Mouse (Mus musculus) heart, postnatal 25 days (tissue): ENCODE data around the gene Slc45a1. TPM values are rescaled to one million over a fixed set of nuclear protein-coding genes. Genes with fewer than 3 reads are reported as not detected.
A peak's percentile ranks its signal among the peaks of the same experiment; 100 is the strongest.

Source experiments
- DNase-seq: peaks from one replicate; pipeline ENCODE4 v3.0.0; 2022; ENCODE audit warnings: low spot score
- intact Hi-C: fragments of 180-260 bp; cut with DNase I; formaldehyde crosslinking; loops from one replicate; pipeline ENCODE4 v1.15.1; 2025
- total RNA-seq, 2 experiments: library from RNA; stranded (reverse); gene quantifications; 2 replicates each; pipeline ENCODE4 v1.2.3; 2021

The Slc45a1 gene
- total RNA-seq: not detected

DNA sequence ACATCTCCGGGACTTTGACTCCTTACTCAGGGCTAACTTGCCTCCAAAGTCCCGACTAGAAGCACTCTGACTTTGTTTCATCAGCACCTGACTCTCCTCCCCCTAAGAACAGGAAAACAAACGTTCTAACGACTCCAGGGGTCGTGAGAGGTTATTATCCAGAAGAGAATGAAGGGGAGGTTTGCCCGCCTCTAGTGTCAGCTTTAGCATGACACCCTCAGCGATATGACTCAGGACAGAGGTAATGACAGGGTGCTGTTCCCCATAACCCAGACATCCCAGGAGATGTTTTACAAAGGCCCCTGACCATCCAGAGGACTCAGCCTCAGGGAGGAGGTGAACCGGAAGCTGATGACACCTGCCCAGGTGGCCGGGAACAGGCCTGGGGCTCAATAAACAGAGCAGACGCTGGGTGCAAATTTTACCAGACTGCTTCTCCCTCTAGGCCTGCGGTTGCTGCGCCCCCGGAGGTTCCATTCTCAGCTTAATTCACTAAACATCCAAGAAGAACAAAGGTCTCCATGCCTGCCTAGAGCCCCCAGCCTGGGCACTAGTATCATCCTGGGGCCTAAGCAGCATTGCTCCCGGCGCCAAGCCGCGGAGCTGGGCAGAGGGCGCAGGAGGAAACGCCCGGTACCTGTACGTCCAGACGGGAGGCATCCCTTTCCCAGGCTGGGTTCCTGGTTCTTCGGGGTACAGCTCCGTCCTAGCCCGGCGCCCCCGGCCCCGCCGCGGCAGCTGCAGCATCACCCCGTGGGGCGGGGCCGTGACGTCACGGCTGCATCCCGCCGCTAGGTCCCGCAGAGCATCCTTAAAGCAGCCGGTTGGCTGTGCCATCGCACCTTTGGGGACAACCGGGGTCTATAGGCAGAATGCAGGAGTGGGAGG is at the start of gene Slc45a1:
TSS of gene Slc45a1 (minus strand) at position 785 of the 888 bp plus-strand sequence.
- intact Hi-C loops: no loop called here
- no peak for DNase-seq

DNA sequence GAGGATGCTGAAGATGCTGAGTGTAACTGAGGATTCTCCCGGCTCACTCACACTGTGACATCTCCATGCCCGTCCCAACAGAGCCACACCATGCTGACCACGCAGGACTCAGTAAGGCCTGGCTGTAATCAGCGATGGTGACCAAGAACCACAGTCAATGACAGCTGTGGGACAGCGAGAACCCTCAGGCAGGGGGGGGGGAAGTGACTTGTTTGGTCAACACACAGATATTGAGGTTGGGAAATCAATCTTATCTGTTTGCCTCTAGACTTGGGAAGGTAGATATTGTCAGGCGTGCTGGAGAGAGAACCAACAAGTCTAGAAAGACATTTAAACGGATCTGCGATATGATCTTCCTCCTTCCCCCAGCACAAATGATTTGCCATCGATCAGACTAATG is 48.9 kb upstream of the Slc45a1 start:
- DNase-seq: no peak
- intact Hi-C loops: no loop called here

DNA sequence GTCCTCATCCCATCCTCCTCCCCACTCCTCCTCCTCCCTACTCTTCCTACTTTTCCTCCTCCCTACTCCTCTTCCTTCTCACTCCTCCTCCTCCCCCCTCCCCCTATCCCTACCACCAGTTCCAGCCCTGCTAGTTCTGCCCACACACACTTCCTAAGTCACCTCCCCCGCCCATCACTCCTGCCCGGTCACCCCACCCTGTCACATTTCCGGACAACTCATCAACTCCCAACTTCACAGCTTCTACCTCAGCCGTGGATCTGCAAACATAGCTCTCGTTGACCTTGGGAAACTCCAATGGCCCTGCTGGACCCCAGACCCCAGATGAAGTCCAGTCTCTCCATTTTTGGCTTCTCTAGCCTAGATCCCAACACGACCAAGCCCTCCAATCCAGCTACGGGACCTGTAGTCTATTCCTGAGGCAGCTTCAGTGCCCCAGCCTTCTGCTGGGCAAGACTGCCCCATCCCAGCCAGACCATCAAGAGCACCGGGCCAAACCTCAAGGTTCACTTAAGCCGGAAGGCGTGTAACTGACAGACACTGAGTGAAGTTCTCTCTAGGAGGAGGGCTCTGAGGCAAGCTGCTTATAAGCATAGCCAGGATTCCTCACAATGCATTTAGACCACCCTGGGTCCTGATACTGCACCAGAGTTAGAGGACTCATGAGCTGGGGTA is 42.6 kb upstream of the Slc45a1 start:
- DNase-seq: no peak
- intact Hi-C loops: loop anchor here (5.0 kb wide), 1 partner anchor 88 kb away; no protein-coding TSS in a partner anchor

DNA sequence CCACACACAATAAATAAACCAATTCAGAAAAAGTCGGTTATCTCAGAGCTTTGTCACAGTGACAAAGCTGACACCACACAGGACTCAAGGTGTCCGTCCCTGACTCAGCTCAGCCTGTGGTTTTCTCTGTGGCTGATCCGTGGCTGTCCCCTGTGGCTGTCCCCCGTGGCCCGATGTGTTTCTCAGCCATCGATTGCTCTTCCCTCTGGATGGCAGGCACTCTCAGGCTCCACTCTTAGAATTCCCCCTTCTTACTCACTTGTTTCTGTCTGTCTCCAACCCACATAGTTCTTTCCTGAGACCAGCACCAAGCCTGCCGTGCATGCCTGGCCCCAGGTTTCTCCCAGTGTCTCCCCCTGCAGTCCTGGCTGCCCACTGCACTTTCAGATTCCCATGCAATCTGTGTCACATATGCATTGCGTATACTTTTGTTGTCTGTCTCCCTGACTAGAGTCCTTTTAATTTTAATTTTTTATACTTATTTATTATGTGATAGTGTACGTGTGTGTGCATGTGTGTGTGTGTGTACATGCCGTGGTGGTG is 41.0 kb upstream of the Slc45a1 start:
- DNase-seq: no peak
- intact Hi-C loops: loop anchor here (1.0 to 5.0 kb wide), 2 partner anchors 32 to 89 kb away; no protein-coding TSS in a partner anchor

DNA sequence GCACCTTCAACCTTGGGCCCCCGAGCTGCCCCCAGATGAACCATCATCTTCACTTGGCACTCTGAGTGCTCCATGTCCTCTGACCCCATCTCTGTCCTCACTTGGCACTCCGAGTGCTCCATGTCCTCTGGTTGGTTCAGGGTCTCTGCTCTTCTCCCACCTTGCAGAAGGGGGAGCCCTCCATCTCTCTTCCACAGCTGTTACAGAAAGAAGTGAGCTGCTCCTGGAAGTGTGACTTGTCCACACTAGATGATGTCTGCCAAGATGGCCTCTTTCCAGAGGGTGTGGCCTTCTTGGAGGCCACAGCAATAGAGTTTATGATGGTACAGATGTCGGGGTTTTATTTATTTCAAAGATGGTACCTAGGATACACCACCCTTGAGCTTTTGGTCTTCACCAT is 38.8 kb upstream of the Slc45a1 start:
- peak; percentile 46 for DNase-seq
- intact Hi-C loops: loop anchor here (5.0 kb wide), 1 partner anchor 92 kb away; no protein-coding TSS in a partner anchor

DNA sequence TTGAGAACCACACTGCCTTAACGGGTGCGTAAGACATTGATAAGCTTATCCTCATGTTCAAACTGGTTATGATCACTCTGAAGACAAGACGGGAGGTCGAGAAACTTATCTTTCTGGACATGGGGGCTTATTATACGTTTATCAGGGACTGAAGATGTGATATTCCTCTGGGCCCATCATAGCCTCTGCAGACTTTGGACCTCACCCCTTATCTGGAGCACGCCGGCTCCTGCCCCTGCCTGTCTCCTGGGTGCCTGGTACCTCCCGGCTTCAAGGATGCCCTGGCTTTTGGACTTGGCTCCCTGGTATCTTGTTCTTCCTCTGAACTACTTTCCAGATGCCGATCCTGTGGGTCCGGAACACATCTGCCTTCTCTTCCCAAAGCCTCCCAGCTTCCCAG is 37.6 kb upstream of the Slc45a1 start:
- intact Hi-C loops: no loop called here
- DNase-seq: no peak

DNA sequence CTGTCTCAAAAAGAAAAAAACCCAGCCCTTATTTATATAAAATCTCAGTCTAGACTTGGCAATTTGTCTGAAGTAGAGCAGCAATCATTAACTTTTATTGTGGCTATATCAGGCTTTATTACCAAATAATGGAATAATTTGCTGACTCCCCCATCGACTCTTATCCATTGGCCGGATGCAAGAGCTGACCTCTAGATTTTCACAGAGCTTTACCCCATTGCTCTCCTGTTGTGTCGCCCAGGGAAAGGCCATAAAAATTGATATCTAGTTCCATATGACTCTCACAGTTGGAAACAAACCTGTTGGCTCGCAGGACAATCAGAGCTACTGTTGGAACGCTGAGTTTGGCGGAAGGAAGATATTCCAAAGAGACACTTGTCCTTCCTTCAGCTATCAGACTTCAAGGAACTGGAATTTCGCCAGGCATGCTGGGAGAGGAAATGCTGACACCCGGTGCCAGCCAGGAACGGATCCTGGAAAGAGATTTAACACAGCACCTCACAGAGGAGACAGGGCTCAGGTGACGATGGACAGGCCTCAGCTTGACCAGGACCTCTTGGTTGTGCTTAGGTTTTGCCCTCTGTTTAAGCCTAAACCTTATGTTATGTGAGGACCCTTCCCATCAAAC is 35.3 kb upstream of the Slc45a1 start:
- DNase-seq: no peak
- intact Hi-C loops: no loop called here

DNA sequence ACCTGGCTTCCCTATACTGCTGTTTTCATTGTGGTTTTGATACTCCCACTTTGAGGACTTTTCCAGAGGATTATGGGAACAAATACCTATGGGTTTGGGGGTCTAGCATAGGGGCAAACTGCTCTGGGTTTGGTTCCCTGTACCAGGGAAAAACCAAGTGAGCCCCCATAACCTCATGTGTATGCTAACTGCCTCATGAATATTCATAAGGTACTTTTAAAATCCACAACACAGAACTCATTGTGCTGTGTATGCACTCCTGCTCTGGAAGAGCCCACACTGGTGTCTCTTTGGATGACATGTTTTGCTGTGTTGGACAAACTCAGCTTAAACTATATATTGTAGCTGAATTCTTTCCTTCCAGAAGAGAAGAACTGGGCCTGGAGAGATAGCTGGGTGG is 34.6 kb upstream of the Slc45a1 start:
- intact Hi-C loops: no loop called here
- DNase-seq: no peak

DNA sequence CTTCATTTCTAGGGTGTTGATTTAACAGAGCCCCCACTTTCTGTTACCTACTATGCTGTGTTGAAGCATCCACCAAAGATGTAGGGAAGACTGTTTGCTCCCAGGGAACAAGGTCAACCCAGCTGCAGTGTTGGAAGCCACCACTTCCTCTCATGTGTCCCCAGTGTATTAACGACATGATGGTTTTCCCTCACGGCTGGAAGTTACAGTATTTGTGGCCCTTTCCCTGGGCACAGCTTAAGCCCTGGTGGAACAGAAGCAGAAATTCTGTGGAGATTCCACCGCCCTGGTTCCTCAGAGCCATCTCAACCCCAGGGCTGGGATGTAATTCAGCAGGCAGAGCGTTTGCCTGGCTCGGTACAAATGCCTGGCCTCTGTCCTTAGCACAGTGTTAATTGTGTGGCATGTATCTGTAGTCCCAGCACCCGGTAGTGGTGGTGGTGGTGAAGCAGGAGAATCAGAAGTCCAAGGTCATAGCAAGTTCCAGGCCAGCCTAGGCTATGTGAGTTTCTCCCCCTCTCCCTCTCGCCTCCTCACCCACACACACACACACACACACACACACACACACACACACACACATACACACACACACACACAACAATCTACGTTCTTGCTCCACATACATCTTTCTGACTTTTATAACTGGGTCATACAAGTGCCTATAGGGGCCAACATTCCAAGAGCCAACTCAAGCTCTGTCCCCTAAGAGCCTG is 34.0 kb upstream of the Slc45a1 start:
- no peak for DNase-seq
- intact Hi-C loops: no loop called here

DNA sequence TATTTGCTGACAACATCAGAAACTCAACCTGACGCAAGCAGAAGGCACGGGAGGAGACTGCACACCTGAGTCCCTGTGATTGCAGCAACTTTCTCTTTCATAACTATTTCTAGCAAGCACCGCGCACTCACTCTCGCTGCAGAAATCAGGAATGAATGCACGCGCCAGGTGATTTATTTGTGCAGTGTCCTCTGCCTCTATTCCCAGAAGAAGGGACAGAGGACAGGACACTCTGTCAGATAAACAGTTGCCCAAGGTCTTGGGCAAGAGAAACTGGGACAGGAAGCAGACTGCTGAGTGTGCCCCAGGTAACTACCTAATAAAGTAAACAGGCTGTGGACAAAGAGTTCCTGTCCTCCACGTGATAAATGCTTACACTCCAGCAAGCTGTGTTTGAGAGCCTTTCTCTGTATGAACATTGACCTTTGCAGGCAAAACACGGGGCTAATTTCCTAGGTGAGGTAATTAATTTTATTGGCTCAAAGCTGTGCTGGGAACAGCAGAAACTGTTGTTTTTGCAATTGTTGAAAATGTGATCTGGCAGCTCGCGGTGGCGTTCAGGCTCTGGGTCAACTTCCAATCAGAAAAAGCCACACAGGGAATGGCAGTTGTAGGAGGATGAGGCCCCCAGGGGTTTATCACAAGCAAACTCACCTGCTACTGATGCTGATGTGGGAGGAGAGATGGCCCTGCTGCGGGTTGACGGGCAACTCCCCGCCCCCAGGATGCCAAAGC is 33.2 kb upstream of the Slc45a1 start:
- DNase-seq: no peak
- intact Hi-C loops: no loop called here

DNA sequence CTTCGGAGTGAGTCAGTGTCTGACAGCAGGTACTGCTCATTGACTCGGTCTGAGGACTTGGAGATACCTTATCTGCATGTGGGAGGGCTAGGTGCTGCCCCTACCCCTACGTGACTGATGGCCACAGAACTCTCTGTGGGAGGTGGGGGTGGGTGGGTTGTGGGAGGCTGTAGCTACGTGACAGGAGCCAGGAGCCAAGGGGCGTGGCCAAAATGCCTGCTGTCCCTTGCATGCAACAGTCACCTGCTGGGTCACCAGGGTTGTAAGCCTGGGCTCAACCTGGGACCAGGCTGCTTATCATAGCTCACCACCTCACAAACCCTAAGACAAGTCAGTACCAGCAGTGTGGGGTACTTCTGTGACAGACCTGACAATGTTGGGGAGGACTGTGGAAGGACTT is 28.4 kb upstream of the Slc45a1 start:
- DNase-seq: no peak
- intact Hi-C loops: no loop called here

DNA sequence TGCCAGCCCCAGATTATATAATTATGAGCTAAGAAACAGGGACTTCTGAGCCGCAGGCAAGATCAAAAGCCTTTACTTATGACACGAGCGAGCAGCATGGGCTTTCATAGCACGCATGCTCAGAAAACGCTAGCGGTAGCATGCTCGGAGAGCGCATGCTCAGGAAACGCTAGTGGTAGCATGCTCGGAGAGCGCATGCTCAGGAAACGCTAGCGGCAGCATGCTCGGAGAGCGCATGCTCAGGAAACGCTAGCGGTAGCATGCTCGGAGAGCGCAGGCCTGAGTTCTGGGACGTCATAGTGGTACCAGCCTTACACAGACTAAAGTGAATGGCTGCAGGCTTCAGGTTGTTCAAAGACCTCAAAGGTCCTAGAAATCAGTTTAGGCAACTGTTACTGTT is 26.8 kb upstream of the Slc45a1 start:
- intact Hi-C loops: no loop called here
- no peak for DNase-seq

DNA sequence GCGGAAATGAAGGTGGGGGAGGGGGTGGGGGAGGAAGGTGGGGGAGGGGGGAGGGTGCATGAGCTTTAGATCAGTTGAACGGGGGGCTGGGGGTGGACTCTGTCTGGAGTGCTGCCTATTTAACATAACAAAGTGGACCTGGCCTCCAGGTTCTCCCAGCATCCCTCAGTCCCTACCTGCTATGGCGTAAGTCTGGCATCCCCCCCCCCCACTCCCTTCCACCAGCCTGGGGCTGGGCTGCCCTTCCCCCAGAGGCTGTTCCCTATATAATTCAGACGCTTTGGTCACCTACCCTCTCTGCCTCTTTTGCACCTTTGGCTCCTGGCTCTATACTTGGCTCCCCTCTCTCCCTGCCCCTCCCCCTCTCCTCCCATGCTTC is 25.9 kb upstream of the Slc45a1 start:
- no peak for DNase-seq
- intact Hi-C loops: no loop called here

DNA sequence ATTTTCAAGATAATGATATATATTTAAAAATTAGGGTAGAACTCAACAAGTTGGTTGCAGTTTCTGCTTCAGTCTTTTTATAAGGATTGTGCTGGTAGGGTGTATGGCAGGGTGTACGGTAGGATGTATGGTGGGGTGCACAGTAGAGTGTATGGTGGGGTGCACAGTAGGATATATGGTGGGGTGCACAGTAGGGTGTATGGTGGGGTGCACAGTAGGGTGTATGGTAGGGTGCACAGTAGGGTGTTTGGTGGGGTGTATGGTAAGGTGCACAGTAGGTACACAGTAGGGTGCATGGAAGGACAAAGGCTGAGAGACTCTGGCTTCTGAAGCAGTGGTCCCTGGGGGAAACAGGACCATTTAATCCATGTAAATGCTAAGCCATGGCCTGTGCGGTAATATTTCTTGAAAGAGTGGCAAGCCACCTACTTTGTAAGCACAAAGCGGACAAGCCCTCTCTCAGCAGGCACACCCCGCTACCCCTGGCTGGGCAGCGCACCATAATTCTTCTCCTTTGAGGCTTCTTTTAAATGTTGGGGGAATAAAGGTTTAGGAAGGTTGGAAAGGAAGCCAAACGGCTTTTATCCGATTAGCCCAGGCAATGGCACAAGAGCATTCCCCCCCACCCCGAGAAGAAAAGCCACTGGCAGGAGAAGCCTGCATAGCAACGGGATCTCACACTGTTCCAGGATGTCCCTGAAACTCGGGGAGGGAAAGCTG is 25.3 kb upstream of the Slc45a1 start:
- DNase-seq: no peak
- intact Hi-C loops: no loop called here

DNA sequence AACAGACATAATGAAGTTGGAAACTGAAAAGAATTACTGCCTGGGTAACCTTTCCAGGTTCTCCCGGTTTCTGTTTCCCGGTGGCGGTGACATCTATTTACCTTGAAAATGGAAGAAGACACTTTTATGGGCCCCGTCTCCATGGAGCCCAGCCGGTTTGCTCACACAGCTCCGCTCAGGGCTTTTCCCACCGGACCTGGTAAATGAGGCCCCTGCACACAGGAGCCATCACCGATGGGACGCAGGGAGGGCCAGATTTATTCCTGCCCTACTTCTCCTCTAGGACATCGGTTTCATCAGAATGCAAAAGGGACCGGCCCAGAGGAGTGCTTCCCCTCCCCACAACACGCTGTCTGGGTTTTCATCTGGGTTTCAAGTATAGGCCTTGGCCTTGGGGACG is 24.1 kb upstream of the Slc45a1 start:
- intact Hi-C loops: no loop called here
- no peak for DNase-seq

DNA sequence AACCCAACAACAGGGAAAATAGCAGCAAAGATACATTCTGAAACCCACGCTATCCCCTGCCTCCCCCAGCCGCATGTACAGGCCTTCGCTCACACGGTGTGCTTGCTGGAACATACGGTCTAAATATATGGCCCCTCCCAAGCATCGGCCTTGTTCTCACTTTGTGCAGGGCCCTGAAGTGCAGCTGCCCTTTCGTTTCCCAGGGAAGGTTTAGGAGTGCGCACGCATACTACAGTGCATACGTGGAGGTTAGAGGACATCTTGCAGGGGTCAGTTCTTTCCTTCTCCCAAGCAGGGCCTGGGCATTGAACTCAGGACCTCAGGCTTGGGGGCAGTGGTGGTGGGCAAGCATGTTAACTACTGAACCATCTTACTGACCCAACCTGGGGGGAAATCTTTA is 23.3 kb upstream of the Slc45a1 start:
- intact Hi-C loops: no loop called here
- DNase-seq: no peak

DNA sequence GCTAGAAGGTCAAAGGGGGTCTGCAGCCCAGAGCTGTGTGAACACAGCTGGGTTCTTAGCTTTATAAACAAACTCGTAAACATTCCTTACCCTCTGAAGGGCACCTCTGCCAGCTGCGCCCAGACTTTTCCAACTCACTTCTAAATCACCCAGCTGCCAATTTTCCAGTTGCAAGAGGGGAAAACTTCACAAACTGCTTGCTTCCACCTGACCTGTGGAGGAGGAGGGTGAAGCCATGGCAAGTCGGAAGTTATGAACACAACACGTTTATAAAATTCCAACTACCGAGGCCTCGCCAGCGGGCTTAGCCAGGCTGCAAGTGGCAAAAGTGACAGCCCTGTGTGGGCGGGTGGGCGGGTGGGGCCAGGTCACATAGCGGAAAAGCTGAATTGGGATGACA is 13.8 kb upstream of the Slc45a1 start:
- DNase-seq: no peak
- intact Hi-C loops: no loop called here

DNA sequence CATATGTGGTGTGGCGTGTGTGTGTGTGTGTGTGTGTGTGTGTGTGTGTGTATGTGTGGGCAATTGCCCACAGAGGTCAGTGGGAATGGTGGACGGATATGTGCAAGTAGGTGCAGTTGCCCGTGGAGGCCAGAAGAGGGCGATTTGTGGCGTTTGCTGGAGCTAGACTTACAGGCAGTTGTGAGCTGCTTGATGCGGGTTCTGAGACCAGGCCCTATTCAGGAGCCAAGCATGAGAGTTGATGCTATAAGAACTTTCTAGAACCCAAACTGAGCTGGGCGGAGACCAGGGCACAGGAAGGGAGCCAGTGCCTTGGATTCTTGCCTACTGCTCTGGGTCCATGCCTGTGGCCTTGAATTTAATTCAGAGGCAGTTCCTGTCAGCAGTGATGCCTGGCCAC is 12.8 kb upstream of the Slc45a1 start:
- intact Hi-C loops: no loop called here
- no peak for DNase-seq

DNA sequence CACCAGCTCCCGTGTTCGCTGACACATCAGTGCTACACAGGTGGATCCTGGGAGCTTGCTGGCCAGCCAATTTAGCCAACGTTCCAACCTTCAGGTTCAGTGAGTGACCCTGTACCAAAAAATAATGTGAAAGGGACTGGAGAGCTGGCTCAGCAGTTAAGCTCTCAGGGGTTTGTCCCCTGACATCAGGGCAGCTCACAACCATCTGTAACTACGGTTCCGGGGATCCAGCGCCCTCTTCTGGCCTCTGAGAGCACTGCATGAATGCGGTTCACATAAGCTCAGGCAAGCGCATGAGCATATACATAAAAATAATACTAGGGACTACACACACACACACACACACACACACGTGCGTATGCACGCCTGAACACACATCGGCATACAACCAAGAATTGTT is 11.2 kb upstream of the Slc45a1 start:
- DNase-seq: no peak
- intact Hi-C loops: no loop called here
